Mouse (Mus musculus): Measurements from ENCODE around the gene Eif1ad. TPM values are rescaled to one million over a fixed set of nuclear protein-coding genes. Genes with fewer than 3 reads are reported as not detected.

Eif1ad gene
- total and polyA plus RNA-seq, 2 experiments from 2014 or later, result 21.2 to 49.2 TPM

DNA sequence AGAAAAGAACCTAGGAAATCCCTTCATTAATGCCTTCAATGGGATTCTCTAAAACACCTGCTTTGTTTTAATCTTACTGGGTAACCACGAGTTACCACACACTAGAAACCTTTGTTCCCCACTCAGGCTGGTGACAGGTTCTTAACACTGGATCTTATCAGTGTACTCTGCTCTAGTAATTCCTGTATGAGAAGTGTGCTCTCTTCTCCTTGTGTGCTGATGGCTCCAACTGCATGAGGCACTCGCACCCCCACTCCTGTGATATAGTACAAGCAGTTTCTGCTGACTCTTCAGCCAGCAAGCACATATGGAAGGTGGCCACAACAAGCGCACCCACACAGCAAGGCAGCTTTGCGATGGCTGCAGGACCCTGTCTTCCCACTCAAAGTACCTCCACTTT lies 7.6 kb downstream of the Eif1ad start:
- H3K36me3 ChIP-seq (ENCODE audit: insufficient read depth, low read length), result peaks cover 49% of the 10 kb centered on the region
- WGBS, result 83% methylated on average over 4 of the region's 4 CpGs
- no peaks in the 10 kb centered on the region for H3K27me3 ChIP-seq (ENCODE audit: insufficient read depth, low read length)
- H3K9me3 ChIP-seq (ENCODE audit: low read length), result no peaks in the 10 kb centered on the region
- no peak for TF ChIP-seq CTCF (IDR thresholded peaks at IDR 0.05; ENCODE audit: low read depth)
- ATAC-seq, result no peak
- H3K4me1 ChIP-seq (ENCODE audit: insufficient read depth, low read length), result no peaks in the 10 kb centered on the region
- no peak overlapping the region for H3K27ac ChIP-seq
- DNase-seq (ENCODE audit: low spot score), result no peak
- H3K9ac ChIP-seq (replicated peaks; ENCODE audit: low read length), result no peak overlapping the region
- no peak overlapping the region for H3K4me3 ChIP-seq (ENCODE audit: low read length)
- H3K4me2 ChIP-seq (ENCODE audit: low read depth, low read length), result no peak overlapping the region

DNA sequence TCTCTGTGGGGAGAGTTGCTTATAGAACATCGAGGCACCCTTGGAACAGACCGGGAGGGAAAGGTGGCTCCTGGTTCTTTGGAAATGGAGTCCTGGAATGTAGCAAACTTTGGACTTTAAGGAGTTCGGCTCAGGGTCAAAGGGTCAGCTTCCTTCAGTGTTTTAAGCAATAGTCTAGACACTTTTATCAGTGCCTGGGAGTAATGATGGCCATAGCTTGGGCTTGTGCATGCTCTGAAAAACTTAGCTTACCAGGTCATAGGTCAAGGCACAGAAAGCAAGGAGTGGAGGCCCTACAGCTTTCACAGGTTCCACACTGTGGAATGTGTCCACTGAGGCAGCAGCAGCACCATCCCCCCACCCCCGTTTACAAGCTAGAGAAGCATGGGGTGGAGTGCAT lies 8.2 kb downstream of the Eif1ad start:
- no peak for ATAC-seq
- no peak for TF ChIP-seq CTCF (IDR thresholded peaks at IDR 0.05; ENCODE audit: low read depth)
- DNase-seq (ENCODE audit: low spot score), result no peak
- Histone ChIP-seq H3K36me3 (ENCODE audit: insufficient read depth, low read length) (peaks cover 49% of the 10 kb centered on the region), H3K9me3 (ENCODE audit: low read length) (no peaks in the 10 kb centered on the region), H3K4me3 (ENCODE audit: low read length) (no peak overlapping the region), H3K27me3 (ENCODE audit: insufficient read depth, low read length) (no peaks in the 10 kb centered on the region), H3K4me2 (ENCODE audit: low read depth, low read length) (no peak overlapping the region), H3K4me1 (ENCODE audit: insufficient read depth, low read length) (no peaks in the 10 kb centered on the region), H3K27ac (no peak overlapping the region), H3K9ac (replicated peaks; ENCODE audit: low read length) (no peak overlapping the region)
- WGBS, result 83% methylated on average over 4 of the region's 4 CpGs

DNA sequence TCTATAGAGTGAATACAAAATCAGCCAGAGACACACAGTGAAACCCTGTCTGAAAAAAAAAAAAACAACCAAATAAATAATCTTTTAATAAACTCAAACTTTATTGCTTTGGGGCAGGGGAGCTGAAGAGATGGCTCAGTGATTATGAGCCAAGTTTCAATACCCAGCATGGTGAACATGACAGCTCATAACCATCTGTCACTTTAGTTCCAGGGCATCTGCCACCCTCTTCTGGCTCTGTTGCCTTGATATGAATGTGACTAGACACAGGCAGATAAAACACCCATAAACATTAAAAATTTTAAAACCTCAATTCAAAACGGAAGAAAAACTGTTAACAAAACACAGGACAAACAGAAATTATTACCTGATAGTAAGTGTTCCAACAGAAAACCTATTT lies 10.9 kb downstream of the Eif1ad start:
- DNase-seq (ENCODE audit: low spot score) (no peak), ATAC-seq (no peak)
- Histone ChIP-seq H3K4me1 (ENCODE audit: insufficient read depth, low read length) (no peaks in the 10 kb centered on the region), H3K27me3 (ENCODE audit: insufficient read depth, low read length) (no peaks in the 10 kb centered on the region), H3K9me3 (ENCODE audit: low read length) (no peaks in the 10 kb centered on the region), H3K9ac (replicated peaks; ENCODE audit: low read length) (no peak overlapping the region), H3K27ac (no peak overlapping the region), H3K4me2 (ENCODE audit: low read depth, low read length) (no peak overlapping the region), H3K36me3 (ENCODE audit: insufficient read depth, low read length) (peaks cover 54% of the 10 kb centered on the region), H3K4me3 (ENCODE audit: low read length) (no peak overlapping the region)
- 90% methylated on average over 1 of the region's 1 CpGs for whole genome bisulfite sequencing
- TF ChIP-seq CTCF (IDR thresholded peaks at IDR 0.05; ENCODE audit: low read depth), result no peak

DNA sequence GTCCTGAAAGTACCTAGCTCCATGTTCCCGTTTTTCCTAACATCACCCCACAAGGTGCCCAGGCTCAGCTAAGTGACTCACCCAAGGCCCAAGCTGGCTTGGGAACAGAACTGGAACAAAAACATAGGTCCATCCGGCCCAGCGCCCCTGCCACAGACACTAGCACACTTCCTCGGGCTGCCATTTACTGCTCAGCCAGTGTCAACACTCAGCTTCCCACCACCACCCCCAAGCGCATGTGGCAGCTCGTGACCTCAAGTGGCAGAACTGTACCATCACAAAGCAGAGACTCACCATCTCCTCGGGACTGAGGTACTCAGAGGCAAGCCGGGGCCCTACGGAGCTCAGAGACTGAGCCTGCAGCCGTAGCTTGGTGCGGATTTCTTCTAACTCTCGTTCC lies 16.8 kb downstream of the Eif1ad start:
- Histone ChIP-seq H3K4me3 (ENCODE audit: low read length) (no peak overlapping the region), H3K4me1 (ENCODE audit: insufficient read depth, low read length) (peaks cover 12% of the 10 kb centered on the region; the same call in 1 of the 2 replicates), H3K27ac (no peak overlapping the region), H3K4me2 (ENCODE audit: low read depth, low read length) (no peak overlapping the region), H3K9ac (replicated peaks; ENCODE audit: low read length) (no peak overlapping the region), H3K27me3 (ENCODE audit: insufficient read depth, low read length) (no peaks in the 10 kb centered on the region), H3K9me3 (ENCODE audit: low read length) (no peaks in the 10 kb centered on the region), H3K36me3 (ENCODE audit: insufficient read depth, low read length) (peaks cover 67% of the 10 kb centered on the region)
- WGBS, result 95% methylated on average over 12 of the region's 12 CpGs
- no peak for TF ChIP-seq CTCF (IDR thresholded peaks at IDR 0.05; ENCODE audit: low read depth)
- no peak for ATAC-seq
- no peak for DNase-seq (ENCODE audit: low spot score)

DNA sequence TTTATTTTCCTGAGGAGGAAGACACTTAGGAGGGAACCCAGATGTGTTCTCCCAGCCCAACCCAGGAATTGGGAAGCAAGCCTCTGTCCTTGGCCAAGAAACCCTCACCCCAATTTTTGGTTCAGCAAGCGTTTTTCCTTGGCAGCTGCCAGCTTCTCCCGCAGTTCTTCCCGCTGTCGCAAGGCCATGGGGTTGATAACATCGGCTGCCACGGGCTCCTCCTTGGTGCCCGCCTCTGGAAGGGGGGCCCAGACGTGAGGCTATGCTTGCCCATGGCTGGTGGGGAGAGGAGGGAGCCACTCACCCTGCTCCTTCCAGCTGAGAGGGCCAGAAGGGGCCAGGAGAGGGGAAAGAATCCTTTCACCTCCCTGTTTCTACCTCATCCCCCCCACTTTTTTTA lies 18.2 kb downstream of the Eif1ad start:
- WGBS, result 91% methylated on average over 8 of the region's 8 CpGs
- H3K27me3 ChIP-seq (ENCODE audit: insufficient read depth, low read length), result no peaks in the 10 kb centered on the region
- no peak overlapping the region for H3K4me3 ChIP-seq (ENCODE audit: low read length)
- no peak overlapping the region for H3K27ac ChIP-seq
- H3K4me1 ChIP-seq (ENCODE audit: insufficient read depth, low read length), result peaks cover 17% of the 10 kb centered on the region
- DNase-seq (ENCODE audit: low spot score) (no peak), ATAC-seq (no peak)
- no peak overlapping the region for H3K4me2 ChIP-seq (ENCODE audit: low read depth, low read length)
- no peaks in the 10 kb centered on the region for H3K9me3 ChIP-seq (ENCODE audit: low read length)
- H3K9ac ChIP-seq (replicated peaks; ENCODE audit: low read length), result no peak overlapping the region
- H3K36me3 ChIP-seq (ENCODE audit: insufficient read depth, low read length), result peaks cover 53% of the 10 kb centered on the region
- no peak for TF ChIP-seq CTCF (IDR thresholded peaks at IDR 0.05; ENCODE audit: low read depth)

DNA sequence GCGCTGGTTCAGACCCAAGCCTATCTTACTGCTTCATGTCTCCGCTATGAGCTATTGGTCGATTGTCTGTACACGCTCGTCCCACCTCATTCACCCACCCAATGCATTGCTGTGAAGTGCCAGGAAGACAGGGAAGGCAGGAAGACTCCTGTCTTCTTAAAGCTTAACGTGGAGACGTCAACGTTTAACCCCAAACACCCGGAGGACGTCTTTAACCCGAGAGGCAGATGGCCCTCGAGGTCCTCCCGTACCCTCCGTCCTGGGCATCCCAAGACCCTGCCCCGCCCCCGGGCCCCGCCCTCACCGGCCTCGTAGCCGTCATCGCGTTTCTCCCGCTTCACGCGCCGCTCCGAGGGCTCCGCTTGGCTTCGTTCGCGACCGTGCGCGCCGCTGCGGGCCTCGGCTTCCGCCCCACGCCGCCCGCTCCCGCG lies 21.5 kb downstream of the Eif1ad start:
- peaks cover 21% of the 10 kb centered on the region for H3K36me3 ChIP-seq (ENCODE audit: insufficient read depth, low read length)
- peak overlapping the region; percentile 95 for H3K27ac ChIP-seq
- peak overlapping the region; percentile 97 for H3K4me3 ChIP-seq (ENCODE audit: low read length)
- TF ChIP-seq CTCF (IDR thresholded peaks at IDR 0.05; ENCODE audit: low read depth), result no peak
- no peaks in the 10 kb centered on the region for H3K9me3 ChIP-seq (ENCODE audit: low read length)
- peak; percentile 23 for DNase-seq (ENCODE audit: low spot score)
- no peaks in the 10 kb centered on the region for H3K27me3 ChIP-seq (ENCODE audit: insufficient read depth, low read length)
- H3K9ac ChIP-seq (replicated peaks; ENCODE audit: low read length), result peak overlapping the region; percentile 97
- under 1% methylated on average over 43 of the region's 43 CpGs for WGBS
- H3K4me2 ChIP-seq (ENCODE audit: low read depth, low read length), result peak overlapping the region; percentile 83
- ATAC-seq, result peak; percentile 57
- H3K4me1 ChIP-seq (ENCODE audit: insufficient read depth, low read length), result peaks cover 17% of the 10 kb centered on the region

DNA sequence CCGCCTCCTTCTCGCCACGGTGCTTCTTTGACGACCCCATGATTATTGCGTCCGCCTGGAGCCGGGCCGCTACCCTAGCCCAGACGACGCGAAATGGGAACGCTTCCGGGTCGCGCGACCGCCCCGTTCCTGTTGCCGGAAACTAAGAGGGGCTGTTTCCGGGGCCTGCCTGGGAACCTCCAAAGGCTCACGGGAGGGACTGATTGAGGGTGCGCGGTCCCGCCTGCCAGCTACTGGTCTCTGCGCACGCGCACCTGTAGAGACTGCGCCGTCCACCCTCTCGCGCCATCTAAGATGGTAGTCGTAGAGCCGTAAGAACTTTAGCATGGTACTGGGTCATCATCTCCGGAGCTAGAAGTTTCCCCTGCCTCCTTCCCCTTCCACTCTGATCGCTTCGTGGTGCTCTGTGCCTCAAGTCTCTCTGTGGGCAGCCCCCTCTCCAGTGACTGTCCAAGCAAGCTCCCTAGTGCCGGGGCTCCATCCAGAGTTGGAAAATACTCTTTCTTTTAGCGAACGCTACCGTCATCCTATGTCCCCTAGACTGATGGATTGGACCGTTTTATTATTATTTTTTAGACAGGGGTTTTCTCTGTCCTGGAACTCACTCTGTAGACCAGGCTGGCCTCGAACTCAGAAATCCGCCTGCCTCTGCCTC lies 22.2 kb downstream of the Eif1ad start, which contains the start of gene Sart1:
TSS of gene Sart1 (minus strand) at position 116 of the 655 bp plus-strand sequence.
- Histone ChIP-seq H3K27ac (peak within 1 kb of the TSS; percentile 95), H3K9ac (replicated peaks; ENCODE audit: low read length) (peak within 1 kb of the TSS; percentile 97), H3K4me2 (ENCODE audit: low read depth, low read length) (peak within 1 kb of the TSS; percentile 83), H3K36me3 (ENCODE audit: insufficient read depth, low read length) (peaks cover 14% of the 10 kb centered on the region), H3K4me3 (ENCODE audit: low read length) (peak within 1 kb of the TSS; percentile 97), H3K9me3 (ENCODE audit: low read length) (no peaks in the 10 kb centered on the region), H3K27me3 (ENCODE audit: insufficient read depth, low read length) (no peaks in the 10 kb centered on the region), H3K4me1 (ENCODE audit: insufficient read depth, low read length) (peaks cover 17% of the 10 kb centered on the region)
- TF ChIP-seq CTCF (IDR thresholded peaks at IDR 0.05; ENCODE audit: low read depth), result no peak
- peak; percentile 97 for ATAC-seq
- DNase-seq (ENCODE audit: low spot score), result peak; percentile 98
- WGBS, result 2% methylated on average over 43 of the region's 43 CpGs

Measured in hindbrain, postnatal 0 days (tissue).